Mouse (Mus musculus) ovary, adult 2 months (tissue): Measurements from ENCODE around the gene Ankrd17. TPM values are rescaled to one million over a fixed set of nuclear protein-coding genes. Genes with fewer than 3 reads are reported as not detected.

Source experiments
- polyA plus RNA-seq: library from polyadenylated mRNA; depleted of rRNA; stranded (reverse); fragments of >200 nt; gene quantifications from 2 replicates; pipeline ENCODE4 v1.2.3, GENCODE M21; 2012; rRNA removed

Gene Ankrd17
- polyA plus RNA-seq: 21.5 and 33.6 TPM in 2 replicates

DNA sequence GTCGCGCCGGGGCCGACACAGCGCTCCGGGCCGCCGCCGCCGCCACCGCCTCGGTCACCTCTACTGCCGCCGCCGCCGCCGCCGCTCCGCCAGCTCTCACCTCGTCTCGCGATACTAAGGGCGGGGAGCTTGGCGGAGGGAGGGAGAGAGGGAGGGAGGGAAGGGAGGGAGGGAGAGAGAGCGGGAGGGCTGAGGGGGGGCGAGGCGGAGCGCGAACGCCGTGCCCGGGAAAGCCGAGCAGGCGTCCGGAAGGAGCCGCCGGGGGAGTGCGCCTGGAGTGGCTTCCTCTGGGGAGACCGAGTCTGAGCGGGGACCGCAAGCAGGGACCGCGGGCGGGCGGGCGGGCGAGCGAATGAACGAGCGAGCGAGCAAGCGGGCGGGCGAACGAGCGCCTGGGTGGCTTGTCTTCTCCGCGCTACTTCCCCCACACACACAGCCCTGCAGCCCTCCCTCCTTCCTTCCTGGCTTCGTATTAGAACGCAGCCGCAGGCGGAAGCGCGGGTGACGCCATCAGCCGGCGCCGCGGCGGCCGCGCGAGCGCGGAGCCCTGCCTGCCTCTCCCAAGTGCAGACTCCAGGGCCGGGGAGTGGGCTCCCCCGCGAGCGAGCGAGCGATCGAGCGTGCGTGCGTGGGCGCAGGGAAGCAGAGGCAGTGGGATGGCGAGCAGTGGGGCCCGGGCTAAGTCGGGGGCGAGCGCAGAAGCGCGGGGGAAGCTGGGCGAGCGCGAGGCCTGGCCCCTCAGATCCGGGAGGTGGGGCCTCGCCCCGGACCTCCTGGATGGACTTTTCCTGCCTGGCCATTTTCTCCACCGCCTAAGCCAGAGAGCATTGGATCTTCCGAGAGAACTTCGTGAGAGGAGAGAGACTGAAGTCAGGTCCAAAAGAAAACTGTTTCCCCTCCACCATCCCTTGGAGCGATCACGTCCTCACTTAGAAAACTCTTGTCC lies at the start of gene Ankrd17:
Gene Ankrd17 (minus strand): TSS at position 457 of the 946 bp plus-strand sequence.

GRCm38 (mm10) chr5:90367067-90367303 lies 608 bp upstream of the Ankrd17 start, which contains the start of gene Gm9958:
Gene Gm9958, plus strand, starts transcription at chr5:90367204.

DNA sequence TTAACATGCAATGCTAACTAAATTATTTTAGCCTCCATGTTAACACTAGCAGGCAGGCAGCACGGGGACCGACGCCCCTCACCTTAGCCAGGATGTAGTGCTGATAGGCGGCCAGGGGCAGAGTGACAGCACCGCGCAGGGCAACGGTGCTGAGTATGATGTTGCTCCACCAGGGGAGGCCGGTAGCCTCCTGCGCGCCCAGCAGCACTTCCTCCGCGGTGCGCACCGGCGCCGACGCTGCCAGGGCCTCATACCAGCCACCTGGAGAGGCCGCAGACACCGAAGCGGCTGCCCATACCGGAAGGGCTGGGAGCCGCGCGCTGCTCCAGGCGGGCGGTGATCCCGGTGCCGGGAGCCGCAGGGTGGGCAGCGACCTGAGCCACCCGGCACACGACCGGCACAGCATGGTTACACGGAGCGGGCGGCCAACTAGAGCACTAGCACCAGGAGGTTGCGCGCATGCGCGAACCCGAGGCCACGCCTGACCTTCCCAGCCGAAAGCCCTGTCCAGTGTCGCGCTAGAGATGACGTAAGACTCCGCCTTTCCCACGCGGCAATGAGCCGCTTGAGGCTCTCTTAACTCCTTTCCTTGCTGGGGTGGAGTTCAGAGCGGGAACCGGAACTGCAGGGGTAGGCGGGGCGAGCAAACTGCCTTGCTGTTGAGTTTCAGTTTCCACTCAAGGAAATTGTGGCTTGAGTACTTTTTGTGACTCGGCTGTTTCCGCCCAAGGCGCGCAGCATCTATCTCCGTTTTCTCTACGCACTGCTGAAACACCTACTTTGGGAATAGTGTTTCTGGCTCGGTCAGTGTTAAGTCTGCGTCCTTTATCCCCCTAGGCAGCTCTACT lies 142.6 kb downstream of the Ankrd17 start, which contains the start of gene Cox18:
Gene Cox18 (minus strand): TSS at position 468 of the 848 bp plus-strand sequence.

Other genes starting within 250 kb of the Ankrd17 start
- gene Cox18, start 142.6 kb downstream of the Ankrd17 start, polyA plus RNA-seq: 55.1 and 64.9 TPM in 2 replicates
- gene Gm9958, start 627 bp upstream of the Ankrd17 start, polyA plus RNA-seq: 0.62 and 0.63 TPM in 2 replicates
- gene Alb, start 94.3 kb upstream of the Ankrd17 start, polyA plus RNA-seq: 7.0 and 25.4 TPM in 2 replicates
- gene Afp, start 124.2 kb upstream of the Ankrd17 start, polyA plus RNA-seq: not detected in 2 replicates
- not detected in 2 replicates for gene Afm, start 152.4 kb upstream of the Ankrd17 start, polyA plus RNA-seq
- gene 5830473C10Rik, start 194.5 kb upstream of the Ankrd17 start, polyA plus RNA-seq: 0.21 and 0.26 TPM in 2 replicates